Mouse (Mus musculus): Measurements from ENCODE around the gene E130114P18Rik. TPM values are rescaled to one million over a fixed set of nuclear protein-coding genes. Genes with fewer than 3 reads are reported as not detected.

The E130114P18Rik gene
- polyA plus RNA-seq, 1 experiment: not detected

DNA sequence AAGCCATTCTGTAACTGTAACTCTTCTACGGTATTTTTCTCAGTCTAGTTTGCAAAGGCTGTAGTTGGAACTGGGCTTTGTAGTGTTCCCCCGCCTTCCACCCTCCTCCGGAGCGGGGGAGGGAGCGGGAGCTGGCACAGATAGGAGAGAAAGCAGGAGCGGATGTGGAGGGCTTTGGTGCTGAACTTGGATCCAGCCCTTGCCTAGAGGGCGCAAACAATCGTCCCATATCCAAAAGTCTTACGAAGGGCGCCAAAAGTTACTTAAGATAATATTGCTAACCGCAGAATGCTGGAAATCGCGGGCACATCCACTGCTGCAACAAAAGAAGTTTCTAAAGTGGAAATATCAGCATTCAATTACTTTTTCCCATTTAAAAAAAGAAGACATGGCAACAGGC lies 2.8 kb downstream of the E130114P18Rik start:
- TF ChIP-seq GATA1 (IDR thresholded peaks at IDR 0.05; ENCODE audit: low read length): no peak

DNA sequence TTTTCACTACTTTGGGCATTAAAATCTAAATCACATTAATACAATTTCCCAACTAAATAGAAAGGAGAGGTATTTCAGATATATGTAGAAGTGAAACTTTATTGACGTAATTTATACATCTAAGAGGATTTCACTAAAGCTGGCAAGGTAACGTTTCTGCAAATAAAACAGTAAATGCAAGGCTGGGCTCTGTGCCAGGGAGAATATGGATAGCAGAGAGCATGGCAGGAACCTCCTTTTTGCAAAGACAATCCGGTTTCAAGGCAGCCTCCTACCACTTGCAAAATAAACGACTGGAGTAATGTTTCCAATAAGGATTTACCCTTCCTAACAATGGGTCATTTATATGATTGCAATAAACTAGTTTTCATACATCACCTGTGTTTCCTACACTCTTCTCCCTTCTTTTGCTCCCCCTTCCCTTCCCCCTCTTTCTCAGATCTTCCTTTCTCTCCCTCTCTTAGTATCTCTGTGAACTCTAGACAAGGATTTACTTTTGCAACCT lies 3.4 kb downstream of the E130114P18Rik start:
- no peak for TF ChIP-seq GATA1 (IDR thresholded peaks at IDR 0.05; ENCODE audit: low read length)

DNA sequence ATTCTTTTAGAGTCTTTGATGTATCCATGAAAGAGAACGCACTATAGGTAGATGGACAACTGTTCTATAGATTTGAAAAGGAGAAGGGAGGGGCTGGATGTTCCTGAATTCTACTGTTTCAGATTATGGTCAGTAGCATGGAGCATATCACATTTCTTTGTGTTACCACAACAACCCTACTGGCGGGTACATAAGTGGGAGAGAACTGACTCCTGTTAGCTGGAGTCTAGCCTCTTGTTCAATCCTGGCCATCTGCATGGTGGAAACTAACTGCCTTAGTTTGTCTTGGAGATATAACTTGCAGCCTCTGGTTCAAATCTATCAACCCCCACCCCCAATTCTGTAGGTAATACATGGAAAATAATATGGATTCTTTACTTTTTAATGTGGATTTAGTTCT lies 4.1 kb downstream of the E130114P18Rik start:
- no peak for TF ChIP-seq GATA1 (IDR thresholded peaks at IDR 0.05; ENCODE audit: low read length)

DNA sequence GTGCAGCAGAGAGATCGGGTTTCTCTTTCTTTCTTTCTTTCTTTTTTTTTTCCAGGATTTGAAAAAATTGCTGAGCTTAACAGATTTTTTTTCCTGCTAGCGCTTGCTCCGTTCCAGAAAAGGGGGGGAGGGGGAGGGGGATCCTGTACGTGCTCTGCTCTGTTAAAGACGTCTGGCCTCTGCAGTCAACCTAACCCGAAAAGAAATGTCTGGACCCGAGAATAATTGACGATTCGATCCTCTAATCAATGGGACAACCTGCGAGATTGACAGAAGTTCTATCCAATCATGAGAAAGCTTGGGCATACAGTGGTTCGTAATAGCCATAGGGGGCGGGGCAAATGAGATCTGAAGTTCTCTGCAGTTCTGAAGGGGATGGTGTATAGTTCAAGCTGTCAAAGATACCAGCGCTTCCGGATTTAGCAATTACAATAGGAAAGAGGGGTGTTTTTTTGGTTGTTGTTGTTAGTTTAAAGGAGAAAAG lies 4.7 kb downstream of the E130114P18Rik start:
- TF ChIP-seq GATA1 (IDR thresholded peaks at IDR 0.05; ENCODE audit: low read length): no peak

DNA sequence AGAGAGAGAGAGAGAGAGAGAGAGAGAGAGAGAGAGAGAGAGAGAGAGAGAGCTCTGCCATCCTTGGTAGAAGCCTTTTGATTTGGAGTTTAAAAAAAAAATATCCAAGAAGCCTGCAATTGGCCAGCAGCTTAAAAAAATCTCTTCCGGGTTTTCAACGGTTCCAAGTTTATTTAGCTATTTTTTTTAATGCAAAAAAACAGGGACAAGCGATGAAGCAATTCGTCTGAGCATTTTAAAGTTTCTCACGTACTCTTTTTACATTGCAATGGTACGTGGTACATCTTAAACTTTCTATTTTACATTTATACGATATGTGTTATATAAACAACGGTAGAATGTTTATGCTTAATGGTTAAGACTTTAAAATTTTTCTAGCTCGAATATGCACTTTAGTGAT lies 5.2 kb downstream of the E130114P18Rik start, which contains the start of gene Nfia:
TSS of gene Nfia (plus strand) at position 94 of the 400 bp plus-strand sequence.
- no peak for TF ChIP-seq GATA1 (IDR thresholded peaks at IDR 0.05; ENCODE audit: low read length)

DNA sequence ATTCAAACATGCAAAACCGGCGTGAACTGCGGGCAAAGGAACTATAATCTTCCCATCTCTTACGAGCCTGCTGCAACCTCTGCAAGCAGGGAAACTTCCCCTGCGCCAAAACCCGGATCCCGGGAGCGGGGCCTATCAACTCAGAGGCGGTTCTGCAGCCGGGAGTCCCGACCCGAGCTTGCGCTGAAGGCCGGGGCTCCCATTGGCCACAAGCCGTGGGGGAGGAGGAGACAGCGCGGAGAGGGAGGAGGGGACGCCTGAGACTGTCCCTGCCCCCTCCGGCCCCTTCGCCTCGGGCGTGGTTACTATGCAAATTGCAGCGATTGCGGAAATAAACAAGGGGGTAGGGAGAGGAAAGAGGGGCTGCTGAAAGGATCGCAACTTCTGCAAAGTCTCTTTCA lies 5.8 kb downstream of the E130114P18Rik start:
- TF ChIP-seq GATA1 (IDR thresholded peaks at IDR 0.05; ENCODE audit: low read length): no peak

DNA sequence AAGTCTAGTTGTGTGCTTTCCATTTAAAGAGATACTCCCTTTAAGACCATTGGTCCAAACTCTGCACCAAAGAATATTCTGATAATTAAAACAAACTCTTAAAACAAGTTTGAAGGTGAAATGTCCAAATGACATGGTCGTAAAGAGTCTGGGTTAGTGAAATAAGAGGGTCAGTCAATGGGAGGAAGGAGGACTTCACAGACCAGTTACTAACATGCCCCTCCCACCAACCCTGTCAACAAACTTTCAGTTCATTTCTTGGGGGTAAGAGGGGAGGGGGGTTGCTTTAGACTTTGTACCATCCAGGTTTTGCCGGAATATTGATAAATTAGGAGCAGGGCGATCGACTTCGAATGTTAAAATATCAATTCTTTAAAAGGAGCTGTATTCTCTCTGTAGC lies 6.5 kb downstream of the E130114P18Rik start:
- TF ChIP-seq GATA1 (IDR thresholded peaks at IDR 0.05; ENCODE audit: low read length): no peak

DNA sequence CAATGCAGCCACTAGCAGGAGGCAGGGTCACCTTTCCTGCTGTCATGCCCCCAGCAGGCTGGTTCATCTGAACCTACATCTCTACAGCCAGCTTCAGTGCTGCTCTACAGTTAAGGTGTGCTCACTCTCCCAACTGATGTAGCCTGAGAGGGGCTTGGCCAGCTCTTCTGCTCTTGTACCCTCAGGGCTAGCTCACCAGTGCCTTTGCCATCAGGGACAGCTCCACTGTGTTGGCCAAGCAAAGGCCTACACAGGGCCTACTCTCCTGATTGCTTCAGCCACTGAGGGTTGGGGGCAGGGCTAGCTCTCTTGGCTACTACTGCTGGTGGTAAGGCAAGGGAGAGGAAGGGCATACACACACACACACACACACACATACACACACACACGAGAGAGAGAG lies 8.0 kb downstream of the E130114P18Rik start:
- TF ChIP-seq GATA1 (IDR thresholded peaks at IDR 0.05; ENCODE audit: low read length): no peak

DNA sequence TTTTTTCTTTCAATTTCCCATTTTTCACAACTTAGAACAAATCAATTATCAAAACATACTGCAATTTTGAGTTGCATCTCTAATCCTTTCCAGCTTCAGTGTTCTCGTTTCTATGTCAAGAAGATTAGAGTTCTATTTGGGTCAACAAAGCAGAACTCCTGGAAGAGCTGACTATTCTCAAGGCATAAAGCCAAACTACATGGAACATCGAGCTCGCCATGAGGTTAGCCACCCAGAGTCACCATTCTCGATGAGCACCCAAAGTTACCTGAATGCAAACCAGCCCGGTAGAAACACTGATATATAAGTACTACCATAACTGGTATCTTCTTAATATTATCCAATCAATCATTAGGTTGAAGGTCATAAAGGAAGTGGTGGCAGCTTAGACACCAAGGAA lies 10.4 kb downstream of the E130114P18Rik start:
- TF ChIP-seq GATA1 (IDR thresholded peaks at IDR 0.05; ENCODE audit: low read length): no peak

DNA sequence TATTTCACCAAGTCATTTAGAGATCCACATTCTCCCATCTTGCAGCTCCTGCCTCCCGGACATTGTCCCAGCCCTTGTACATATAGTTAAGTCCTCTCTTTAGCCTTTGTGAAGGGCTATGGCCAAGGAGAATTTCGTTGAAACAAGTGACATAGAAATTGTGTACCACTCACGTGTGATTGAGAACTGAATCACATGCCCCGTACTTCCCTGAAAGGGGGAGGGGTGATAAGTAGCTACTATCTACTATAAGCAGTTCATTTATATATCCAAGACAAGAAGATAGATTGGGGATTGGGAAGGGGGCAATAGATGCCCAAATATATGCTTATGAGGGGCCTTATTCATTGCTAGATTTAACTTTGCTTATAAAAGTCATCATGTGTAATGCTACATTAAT lies 10.9 kb downstream of the E130114P18Rik start:
- TF ChIP-seq GATA1 (IDR thresholded peaks at IDR 0.05; ENCODE audit: low read length): no peak

DNA sequence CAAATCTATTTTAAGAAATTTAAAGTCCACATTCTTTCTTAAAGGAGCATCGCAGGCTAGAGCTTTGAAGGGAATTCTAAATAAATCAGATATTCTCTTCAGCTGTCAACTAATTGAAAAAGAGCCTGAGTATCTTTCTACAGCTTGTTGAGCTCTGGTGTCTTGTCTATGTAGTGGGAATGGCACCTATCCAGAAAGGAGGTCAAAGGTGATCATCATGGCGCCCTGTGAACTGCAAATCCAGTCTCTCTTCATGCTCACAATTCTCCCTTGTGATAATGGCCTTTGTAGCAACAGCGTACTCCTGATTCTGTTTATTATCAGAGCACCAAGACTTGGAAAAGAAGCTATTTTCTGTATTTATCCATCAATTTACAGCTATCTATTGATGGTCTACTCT lies 11.8 kb downstream of the E130114P18Rik start:
- TF ChIP-seq GATA1 (IDR thresholded peaks at IDR 0.05; ENCODE audit: low read length): no peak

DNA sequence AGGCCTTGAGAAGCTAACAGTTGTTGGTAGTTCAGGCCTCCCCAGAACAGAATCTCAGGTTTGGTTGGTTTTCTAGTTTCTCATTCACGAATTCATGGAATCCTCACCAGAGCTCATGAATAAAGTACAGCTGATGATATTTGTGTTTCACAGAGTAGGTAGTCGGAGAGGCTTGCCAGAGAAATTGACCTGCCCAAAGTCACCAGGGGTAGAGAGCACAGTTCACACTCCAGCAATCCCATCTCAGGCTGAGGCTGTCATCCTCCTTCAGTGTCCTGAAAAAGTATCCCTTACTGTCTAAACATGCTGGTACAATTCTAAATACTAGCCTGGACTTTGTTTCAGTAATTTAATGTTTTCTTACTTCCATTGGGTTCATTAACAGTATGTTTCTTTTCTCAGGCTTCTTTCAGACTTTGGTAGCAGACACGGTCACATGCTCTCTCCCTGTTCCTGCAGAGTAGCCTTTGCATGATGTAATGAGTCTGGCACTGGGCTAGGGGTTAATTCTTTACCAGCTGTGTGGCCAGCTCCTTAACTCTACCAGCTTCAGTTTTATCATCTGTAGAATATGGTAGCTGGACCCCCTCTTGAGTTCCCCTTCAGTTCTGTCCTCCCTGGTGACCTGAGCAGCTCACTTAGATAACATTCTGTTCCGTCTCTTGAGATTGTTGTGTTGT lies 12.4 kb downstream of the E130114P18Rik start:
- no peak for TF ChIP-seq GATA1 (IDR thresholded peaks at IDR 0.05; ENCODE audit: low read length)

DNA sequence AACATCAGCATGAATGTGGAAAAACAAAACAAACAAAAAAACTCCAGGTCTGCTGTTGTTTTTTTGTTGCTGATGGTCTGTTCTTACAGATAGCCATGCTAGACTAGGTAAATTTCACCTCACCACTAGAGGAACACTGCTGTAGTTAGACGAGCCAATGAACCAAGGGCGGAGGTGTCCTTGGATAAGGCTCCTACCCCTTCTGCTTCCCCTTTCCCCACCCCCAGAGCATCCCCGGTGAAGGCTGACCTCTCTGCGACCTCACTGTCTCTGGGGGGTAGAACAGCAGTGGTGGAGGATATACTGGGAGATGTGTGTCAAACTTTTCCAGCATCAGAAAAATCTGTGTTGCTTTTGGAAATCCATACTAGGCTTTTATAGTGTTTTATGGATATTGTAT lies 13.3 kb downstream of the E130114P18Rik start:
- no peak for TF ChIP-seq GATA1 (IDR thresholded peaks at IDR 0.05; ENCODE audit: low read length)

DNA sequence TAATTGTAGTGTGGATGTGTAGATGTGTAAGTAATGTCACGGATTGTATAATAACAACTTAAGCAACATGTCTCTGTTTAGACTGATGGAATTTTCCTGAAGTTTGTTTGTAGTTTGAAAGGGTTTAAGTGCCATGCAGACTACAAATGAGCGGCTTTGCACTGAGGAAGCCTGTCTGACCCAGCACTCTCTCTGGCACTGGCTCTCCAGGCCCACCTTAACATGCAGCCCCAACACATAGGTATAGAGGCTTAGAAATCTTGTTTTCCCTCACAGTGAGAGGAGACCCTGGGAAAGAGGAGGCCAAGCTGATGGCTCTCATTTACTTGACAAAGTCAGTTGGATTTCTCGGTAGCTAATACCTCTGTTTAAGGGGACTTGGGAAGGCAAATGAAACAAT lies 19.2 kb downstream of the E130114P18Rik start:
- no peak for TF ChIP-seq GATA1 (IDR thresholded peaks at IDR 0.05; ENCODE audit: low read length)

DNA sequence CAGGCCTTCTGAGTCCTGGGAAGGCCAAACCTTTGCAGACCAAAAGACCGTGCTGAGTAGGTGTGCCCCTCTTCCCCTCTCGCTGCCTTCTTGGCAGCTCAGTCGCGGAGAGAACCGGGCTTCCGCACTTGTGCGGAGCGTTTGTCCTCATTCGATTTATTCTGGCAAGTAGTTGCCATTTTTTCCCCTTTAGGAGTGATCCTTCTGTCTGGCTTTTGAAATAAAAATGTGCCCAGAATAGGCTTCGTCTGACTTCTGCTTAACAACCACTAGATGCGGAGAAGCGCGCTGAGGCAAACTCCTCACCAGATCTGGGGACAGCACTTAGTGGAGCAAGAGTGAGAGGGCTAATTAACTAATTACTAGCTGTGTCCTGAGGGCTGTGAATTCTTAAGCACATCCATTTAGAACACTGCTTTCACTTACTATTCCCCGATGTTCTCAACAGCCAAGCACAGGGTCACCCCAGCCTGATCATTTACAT lies 19.9 kb downstream of the E130114P18Rik start:
- no peak for TF ChIP-seq GATA1 (IDR thresholded peaks at IDR 0.05; ENCODE audit: low read length)

DNA sequence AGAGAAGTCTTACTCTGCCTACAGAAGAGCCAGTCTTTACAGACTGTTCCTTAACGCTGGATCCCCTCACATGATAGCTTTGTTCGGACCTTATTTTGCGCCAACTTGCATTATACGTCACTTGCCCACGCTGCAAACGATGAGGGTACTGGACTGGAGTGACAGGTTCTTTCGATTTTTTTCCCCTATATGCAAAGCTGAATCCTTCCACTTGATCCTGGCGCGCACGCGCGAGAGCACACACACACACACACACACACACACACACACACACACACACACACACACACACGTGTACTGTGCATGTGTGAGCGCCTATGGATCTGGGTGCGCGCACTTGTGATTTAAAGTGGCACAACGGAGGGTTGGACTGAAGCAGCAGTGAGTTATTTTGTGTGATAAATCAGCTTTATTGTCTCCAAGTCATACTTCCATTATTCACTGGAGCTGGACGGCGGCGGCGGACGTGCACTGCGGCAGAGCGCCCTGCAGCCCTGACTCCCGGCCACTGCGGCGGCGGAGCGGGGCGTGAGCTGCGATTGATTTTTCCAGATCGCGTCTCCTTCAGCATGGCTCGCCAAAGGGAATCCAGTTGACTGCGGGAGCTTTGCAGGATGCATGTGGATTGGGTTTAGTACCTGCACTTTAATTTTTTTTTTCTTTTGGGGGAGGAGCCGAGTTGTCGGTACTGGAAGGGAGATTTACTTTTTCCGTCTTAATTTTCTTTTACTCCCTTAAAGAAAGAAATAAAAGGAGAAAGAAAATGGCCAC lies 20.5 kb downstream of the E130114P18Rik start:
- TF ChIP-seq GATA1 (IDR thresholded peaks at IDR 0.05; ENCODE audit: low read length): no peak
